8 mouse cellular contexts compared by ENCODE assay signal in genomic region chr3:105450641-105451470, GRCm38 (mm10). TPM values are rescaled to one million over a fixed set of nuclear protein-coding genes. Genes with fewer than 3 reads are reported as not detected.
A peak's percentile ranks its signal among the peaks of the same experiment; 100 is the strongest.
DNase-seq lines count a peak whose midpoint lies in the region; ATAC-seq and TF ChIP-seq lines count a peak whose summit lies in the region.

No protein-coding gene starts in this region.

- no peak overlapping the region for H3K27ac ChIP-seq in ES-Bruce4 (ENCODE audit: insufficient read depth, low read length)
- H3K27ac ChIP-seq in forebrain, embryonic 11.5 days (ENCODE audit: low read depth, low read length): no peak overlapping the region
- H3K27ac ChIP-seq in hindbrain, embryonic 10.5 days: no peak overlapping the region
- H3K27ac ChIP-seq in stomach, embryonic 14.5 days (ENCODE audit: low read length): peak overlapping the region; percentile 74

- peak; percentile 84 for DNase-seq in brain, adult 2 months (ENCODE audit: low read depth, low spot score)
- DNase-seq in forebrain, embryonic 11.5 days (ENCODE audit: low spot score): peak; percentile 68
- DNase-seq in hindbrain, embryonic 10.5 days (ENCODE audit: low spot score): peak; percentile 59
- peak; percentile 63 to 75 for DNase-seq in layer of hippocampus, postnatal 10 days (ENCODE audit: low spot score in 2 of 2)
- no peak for DNase-seq in MN1 (ENCODE audit: low spot score)

- no peaks in the 10 kb centered on the region for H3K9me3 ChIP-seq in ES-Bruce4 (replicated peaks; ENCODE audit: control insufficient read depth, insufficient read depth, low read length, poor library complexity, severe bottlenecking)
- H3K9me3 ChIP-seq in forebrain, embryonic 11.5 days (ENCODE audit: control insufficient read depth, low read length): no peaks in the 10 kb centered on the region
- H3K9me3 ChIP-seq in hindbrain, embryonic 10.5 days: no peaks in the 10 kb centered on the region
- H3K9me3 ChIP-seq in stomach, embryonic 14.5 days (ENCODE audit: control insufficient read depth, low read depth, low read length): no peaks in the 10 kb centered on the region

- peaks cover 16% of the 10 kb centered on the region for H3K27me3 ChIP-seq in ES-Bruce4 (ENCODE audit: control insufficient read depth, insufficient read depth, low read length, poor library complexity, severe bottlenecking)
- H3K27me3 ChIP-seq in forebrain, embryonic 11.5 days (ENCODE audit: control insufficient read depth, insufficient read depth, low read length): peaks cover 23% of the 10 kb centered on the region
- peaks cover 74% of the 10 kb centered on the region for H3K27me3 ChIP-seq in hindbrain, embryonic 10.5 days (ENCODE audit: insufficient read depth, poor library complexity, severe bottlenecking)
- H3K27me3 ChIP-seq in stomach, embryonic 14.5 days (ENCODE audit: control insufficient read depth, insufficient read depth, low read length): no peaks in the 10 kb centered on the region; the same call in 1 of the 2 replicates

- no peak overlapping the region for H3K9ac ChIP-seq in ES-Bruce4 (ENCODE audit: low read depth, poor library complexity, severe bottlenecking)
- H3K9ac ChIP-seq in forebrain, embryonic 11.5 days (ENCODE audit: low read length): no peak overlapping the region
- H3K9ac ChIP-seq in stomach, embryonic 14.5 days (replicated peaks; ENCODE audit: low read depth, low read length): no peak overlapping the region; the same call in 1 of the 2 replicates

- H3K4me3 ChIP-seq in ES-Bruce4 (ENCODE audit: low read depth, low read length): no peak overlapping the region; the same call in 1 of the 2 replicates
- peak overlapping the region; percentile 67 for H3K4me3 ChIP-seq in forebrain, embryonic 11.5 days (ENCODE audit: low read depth, low read length)
- H3K4me3 ChIP-seq in hindbrain, embryonic 10.5 days: peak overlapping the region; percentile 80
- H3K4me3 ChIP-seq in stomach, embryonic 14.5 days (ENCODE audit: low read depth, low read length): peak overlapping the region; percentile 65

- peak; percentile 17 for TF ChIP-seq CTCF in ES-Bruce4 (IDR thresholded peaks at IDR 0.05; ENCODE audit: low read depth, low read length)

- no peak for TF ChIP-seq EP300 in ES-Bruce4 (IDR thresholded peaks at IDR 0.05; ENCODE audit: insufficient read depth, low read depth, low read length)

- H3K36me3 ChIP-seq in ES-Bruce4 (ENCODE audit: control insufficient read depth, insufficient read depth, low read length, poor library complexity, severe bottlenecking): no peaks in the 10 kb centered on the region
- H3K36me3 ChIP-seq in forebrain, embryonic 11.5 days (ENCODE audit: control insufficient read depth, insufficient read depth, low read length): no peaks in the 10 kb centered on the region
- no peaks in the 10 kb centered on the region for H3K36me3 ChIP-seq in hindbrain, embryonic 10.5 days
- no peaks in the 10 kb centered on the region for H3K36me3 ChIP-seq in stomach, embryonic 14.5 days (ENCODE audit: control insufficient read depth, insufficient read depth, low read length)

- H3K4me1 ChIP-seq in ES-Bruce4 (ENCODE audit: control insufficient read depth, insufficient read depth, low read length): no peaks in the 10 kb centered on the region
- peaks cover 8% of the 10 kb centered on the region for H3K4me1 ChIP-seq in forebrain, embryonic 11.5 days (replicated peaks; ENCODE audit: control insufficient read depth, insufficient read depth, low read length)
- H3K4me1 ChIP-seq in hindbrain, embryonic 10.5 days (replicated peaks): peaks cover 34% of the 10 kb centered on the region
- peaks cover 3% of the 10 kb centered on the region; the same call in 1 of the 2 replicates for H3K4me1 ChIP-seq in stomach, embryonic 14.5 days (ENCODE audit: control insufficient read depth, insufficient read depth, low read length)

- peak overlapping the region; percentile 98 for H3K4me2 ChIP-seq in forebrain, embryonic 11.5 days (ENCODE audit: low read depth, low read length, severe bottlenecking)
- H3K4me2 ChIP-seq in stomach, embryonic 14.5 days (replicated peaks; ENCODE audit: low read depth, low read length): peak overlapping the region; percentile 97

- peak; percentile 39 for ATAC-seq in forebrain, embryonic 11.5 days (replicated peaks; ENCODE audit: low FRiP score)
- 0 out of 2 replicates have a peak, but pooled peaks have one; percentile 35 for ATAC-seq in megakaryocyte progenitor cell, adult 5-6 weeks (replicated peaks; ENCODE audit: poor library complexity)
- ATAC-seq in stomach, embryonic 14.5 days (ENCODE audit: insufficient number of reproducible peaks, insufficient read depth, low FRiP score, low read depth): no peak

- 1% methylated on average over 22 of the region's 22 CpGs for WGBS in forebrain, embryonic 11.5 days
- under 1% methylated on average over 22 of the region's 22 CpGs for WGBS in hindbrain, embryonic 10.5 days
- 2% methylated on average over 22 of the region's 22 CpGs for WGBS in stomach, embryonic 14.5 days

- TF ChIP-seq POLR2A in ES-Bruce4 (IDR thresholded peaks at IDR 0.05; ENCODE audit: insufficient read depth, low read length): no peak

RNA-seq across cellular contexts. Expression of gene Kcnd3, which starts 1.3 kb away (rescaled TPM):
- polyA plus RNA-seq in ES-Bruce4 (2011; ENCODE audit: insufficient read depth, insufficient read length, low read depth, missing spikeins): not detected in 2 replicates
- 1.3 and 2.1 TPM in 2 replicates for polyA plus RNA-seq in forebrain, embryonic 11.5 days (2014; fragmentation: Nextera tagmentation; extraction: Ambion mirVana)
- polyA plus RNA-seq in hindbrain, embryonic 10.5 days (2016; fragmentation: Nextera tagmentation; extraction: Ambion mirVana): 0.58 and 0.90 TPM in 2 replicates
- 10 to 100 TPM; 40.5 to 43.4 TPM for total RNA-seq in layer of hippocampus, postnatal 10 days (2021)
- 0.05 TPM in 1 of 2 replicates, not detected in the other for total RNA-seq in megakaryocyte progenitor cell, adult 5-6 weeks (2015)
- total RNA-seq in megakaryocyte progenitor cell, adult 5-6 weeks (2017): not detected in 2 replicates
- polyA plus RNA-seq in stomach, embryonic 14.5 days (2014; fragmentation: Nextera tagmentation; extraction: Ambion mirVana): 12.6 and 14.4 TPM in 2 replicates
